Mouse (Mus musculus) neural tube, embryonic 12.5 days (tissue): ENCODE data around the gene Il11ra1. TPM values are rescaled to one million over a fixed set of nuclear protein-coding genes. Genes with fewer than 3 reads are reported as not detected.
"Not testable (repeated sequence)": the region's sequence is repeated elsewhere in the genome, so short reads cannot be mapped to it uniquely, and the experiment has no call there.

Source experiments
- ATAC-seq: fragments of 200-750 bp; cut with Nextera tagmentation; 2 replicates; pipeline ENCODE4 v1.8.0; 2017; ENCODE audit warnings: low read depth, mild to moderate bottlenecking, moderate TSS enrichment, moderate library complexity; ENCODE audit not compliant: low FRiP score
- H3K27ac ChIP-seq: fragments of 300-500 bp; sonication (generic); 2 replicates; pipeline ENCODE4 v1.5.1; 2016
- H3K27me3 ChIP-seq: fragments of 300-500 bp; sonication (generic); replicated peaks from 2 replicates; pipeline ENCODE4 v1.6.1; 2016; ENCODE audit warnings: mild to moderate bottlenecking
- H3K36me3 ChIP-seq: fragments of 300-500 bp; sonication (generic); 2 replicates; pipeline ENCODE4 v1.6.1; 2016; ENCODE audit warnings: mild to moderate bottlenecking
- H3K4me1 ChIP-seq: fragments of 300-500 bp; sonication (generic); 2 replicates; pipeline ENCODE4 v1.6.1; 2016
- H3K4me2 ChIP-seq: fragments of 300-500 bp; sonication (generic); replicated peaks from 2 replicates; pipeline ENCODE4 v1.6.1; 2016; ENCODE audit warnings: mild to moderate bottlenecking
- H3K4me3 ChIP-seq: fragments of 300-500 bp; sonication (generic); 2 replicates; pipeline ENCODE4 v1.5.1; 2016
- H3K9ac ChIP-seq: fragments of 300-500 bp; sonication (generic); 2 replicates; pipeline ENCODE4 v1.6.1; 2016; ENCODE audit warnings: mild to moderate bottlenecking
- H3K9me3 ChIP-seq: fragments of 300-500 bp; sonication (generic); 2 replicates; pipeline ENCODE4 v1.6.1; 2016; ENCODE audit warnings: mild to moderate bottlenecking
- WGBS: fragments of 180-500 bp; shearing (Covaris S2); methylation state at CpG from one replicate; pipeline ENCODE4 v1.1.7; 2016; 5-methylcytosine and 5-hydroxymethylcytosine counted together
- polyA plus RNA-seq: library from polyadenylated mRNA; unstranded; fragments of >200 nt; fragmentation: Nextera tagmentation; extraction: Ambion mirVana; gene quantifications from 2 replicates; pipeline ENCODE4 v1.2.1, GENCODE M21; 2016

Gene Il11ra1
- polyA plus RNA-seq, 1 experiment from 2014 or later = 73.3 TPM

DNA sequence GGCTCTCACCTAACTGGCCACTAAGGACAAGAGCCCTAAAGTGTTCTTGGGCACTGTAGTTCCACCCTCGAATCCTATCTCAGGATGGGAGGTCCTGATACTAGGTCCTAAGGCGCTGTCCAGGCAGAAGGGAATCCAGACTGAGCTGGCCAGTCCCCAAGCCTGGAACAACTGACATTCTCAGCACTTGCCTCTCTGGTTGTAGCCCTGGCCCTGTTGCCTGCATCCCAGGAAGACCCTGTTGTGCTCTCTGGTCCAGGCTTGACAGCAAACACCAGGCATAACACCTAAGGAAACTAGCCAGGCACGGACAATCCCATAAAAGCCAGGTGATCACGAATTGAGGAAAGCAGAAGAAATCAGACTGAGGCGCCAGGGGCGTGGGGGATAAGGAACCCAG is 17.0 kb upstream of the Il11ra1 start:
- Histone ChIP-seq H3K4me3 (no peak overlapping the region), H3K36me3 (peaks cover 9% of the 10 kb centered on the region; the same call in 1 of the 2 replicates)
- ATAC-seq = no peak

DNA sequence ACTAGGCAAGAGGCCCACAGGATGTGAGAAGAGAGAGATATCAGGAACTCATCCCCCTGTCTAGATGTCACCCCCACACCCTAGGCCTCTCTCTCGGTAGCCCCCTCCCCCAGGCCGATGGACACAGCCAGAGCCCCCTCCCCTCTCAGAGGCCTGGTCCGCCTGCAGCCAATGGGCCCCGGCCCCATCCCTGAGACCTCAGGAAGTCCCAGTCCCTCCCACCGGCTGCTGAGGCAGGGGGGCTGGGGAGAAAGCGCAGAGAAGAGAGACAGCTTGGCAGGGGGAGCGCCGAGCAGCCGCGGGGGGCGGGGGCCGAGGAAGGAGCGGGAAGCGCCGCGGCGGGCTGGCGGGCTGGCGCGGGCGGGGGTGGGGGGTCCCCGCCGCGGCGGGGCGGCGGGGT is 16.5 kb upstream of the Il11ra1 start:
- peak; percentile 14; the same call in 1 of the 2 replicates for ATAC-seq
- not testable (repeated sequence) for H3K9me3 ChIP-seq, H3K27me3 ChIP-seq, H3K27ac ChIP-seq, H3K36me3 ChIP-seq
- H3K9ac ChIP-seq = 0 out of 2 replicates have a peak overlapping the region, but pooled peaks have one; percentile 40
- 0% methylated on average over 3 of the region's 27 CpGs for WGBS
- peak overlapping the region; percentile 47 for H3K4me2 ChIP-seq
- peak overlapping the region; percentile 16; the same call in 1 of the 2 replicates for H3K4me3 ChIP-seq
- peaks cover 50% of the 10 kb centered on the region for H3K4me1 ChIP-seq

More for the DNA sequence above, 17.0 kb upstream of the Il11ra1 start:
- 32% methylated on average over 6 of the region's 6 CpGs for WGBS
- Histone ChIP-seq H3K4me2 (peak overlapping the region; percentile 47), H3K4me1 (peaks cover 54% of the 10 kb centered on the region), H3K9ac (no peak overlapping the region), H3K27ac (peak overlapping the region; percentile 1; the same call in 1 of the 2 replicates), H3K9me3 (no peaks in the 10 kb centered on the region), H3K27me3 (no peaks in the 10 kb centered on the region)

DNA sequence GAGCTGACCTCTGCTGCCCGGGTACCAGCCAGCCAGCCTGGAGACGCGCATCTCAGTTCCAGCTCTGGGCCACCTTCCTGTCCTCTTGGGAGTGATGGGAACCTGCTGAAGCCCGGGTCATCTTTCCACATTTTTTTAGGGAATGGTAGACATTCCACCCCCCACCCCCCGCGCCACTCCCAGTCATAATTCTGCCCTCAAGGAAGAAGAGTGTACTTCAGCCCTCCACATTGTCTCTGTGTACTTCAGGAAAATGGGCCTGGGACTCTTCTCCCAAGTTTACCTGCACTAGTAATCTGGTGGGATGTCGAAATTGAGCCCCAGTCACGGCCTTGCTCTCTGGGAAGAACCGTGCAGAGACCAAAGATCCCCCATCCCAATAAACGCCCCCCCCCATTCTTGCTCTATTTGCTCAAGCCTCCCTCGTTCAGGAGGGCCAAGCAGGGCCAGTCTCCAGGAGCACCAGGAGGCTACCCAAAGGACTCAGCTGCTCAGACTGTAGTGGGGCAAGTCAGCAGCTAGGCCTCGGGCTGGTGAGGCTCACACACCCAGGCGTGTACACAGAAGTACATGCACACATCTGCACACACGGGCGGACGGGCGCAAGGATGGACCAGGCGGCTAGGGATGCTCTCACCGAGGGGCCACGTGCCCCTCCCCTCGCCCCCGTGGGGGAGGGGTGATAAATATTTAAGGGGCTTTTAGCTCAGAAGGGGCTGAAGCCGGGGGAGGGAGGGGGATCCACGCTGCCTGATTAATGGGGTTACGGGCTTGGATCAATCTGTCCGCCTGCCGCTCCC is 15.5 kb upstream of the Il11ra1 start:
- Histone ChIP-seq H3K4me1 (peaks cover 41% of the 10 kb centered on the region), H3K4me2 (peak overlapping the region; percentile 38), H3K27ac (peak overlapping the region; percentile 53; the same call in 1 of the 2 replicates)
- not testable (repeated sequence) for H3K9me3 ChIP-seq, H3K36me3 ChIP-seq, H3K27me3 ChIP-seq, H3K9ac ChIP-seq, H3K4me3 ChIP-seq
- ATAC-seq = peak; percentile 68
- WGBS = under 1% methylated on average over 24 of the region's 27 CpGs

DNA sequence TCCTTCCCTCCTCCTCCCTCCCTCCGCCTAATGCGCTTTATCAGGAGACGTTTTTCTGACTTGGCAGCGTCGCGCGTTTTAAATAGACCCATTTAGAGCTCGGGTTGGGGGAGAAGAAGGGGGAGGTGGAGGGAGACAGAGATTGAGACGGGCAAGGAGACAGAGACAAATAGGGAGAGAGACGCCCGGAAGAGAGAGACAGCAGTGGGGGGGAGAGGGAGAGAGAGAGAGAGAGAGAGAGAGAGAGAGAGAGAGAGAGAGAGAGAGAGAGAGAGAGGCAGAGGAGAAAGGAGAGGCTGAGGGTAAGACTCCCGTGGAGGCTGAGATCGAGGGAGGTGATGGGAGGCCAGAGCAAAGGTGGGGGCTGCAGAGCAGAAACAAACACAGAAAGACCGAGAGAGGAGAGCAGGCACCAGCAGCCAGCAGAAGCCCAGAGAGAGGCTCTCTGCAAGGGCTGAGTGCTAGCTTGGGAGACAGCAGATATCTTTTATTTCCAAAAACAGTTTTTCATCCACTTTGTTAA is 14.8 kb upstream of the Il11ra1 start:
- not testable (repeated sequence) for H3K4me3 ChIP-seq, H3K27ac ChIP-seq, H3K9ac ChIP-seq, H3K36me3 ChIP-seq, H3K27me3 ChIP-seq, H3K9me3 ChIP-seq
- peaks cover 34% of the 10 kb centered on the region for H3K4me1 ChIP-seq
- peak overlapping the region; percentile 32; the same call in 1 of the 2 replicates for H3K4me2 ChIP-seq
- under 1% methylated on average over 13 of the region's 14 CpGs for WGBS
- ATAC-seq = peak; percentile 25; the same call in 1 of the 2 replicates

GRCm38 (mm10) chr4:41685882-41686492 is 13.8 kb upstream of the Il11ra1 start:
- not testable (repeated sequence) for H3K36me3 ChIP-seq, H3K4me2 ChIP-seq, H3K27me3 ChIP-seq, ATAC-seq, H3K27ac ChIP-seq, H3K9me3 ChIP-seq, H3K9ac ChIP-seq, H3K4me3 ChIP-seq
- peaks cover 26% of the 10 kb centered on the region for H3K4me1 ChIP-seq
- WGBS = 10% methylated on average over 10 of the region's 10 CpGs

DNA sequence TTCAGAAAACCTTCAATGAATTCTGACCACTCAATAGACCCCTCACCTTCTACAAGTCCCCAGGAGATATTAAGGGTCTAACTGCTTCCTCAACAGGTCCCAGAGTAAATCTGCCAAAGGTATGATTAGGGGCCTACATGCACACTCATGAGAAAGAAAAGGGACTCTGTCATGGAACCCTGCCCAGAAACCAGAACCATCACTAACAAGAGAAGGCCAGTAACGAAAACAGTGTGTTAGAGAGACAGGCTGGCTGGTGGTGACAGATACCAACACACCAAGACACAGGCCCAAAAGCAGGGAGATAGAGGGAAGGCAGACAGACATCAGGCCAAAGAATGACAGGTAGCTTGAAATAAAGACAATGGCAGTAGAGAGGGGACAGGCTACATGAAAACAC is 11.2 kb upstream of the Il11ra1 start:
- H3K4me1 ChIP-seq = peaks cover 13% of the 10 kb centered on the region
- not testable (repeated sequence) for H3K9ac ChIP-seq, H3K4me3 ChIP-seq, H3K36me3 ChIP-seq, ATAC-seq, H3K27ac ChIP-seq, H3K4me2 ChIP-seq, H3K9me3 ChIP-seq, H3K27me3 ChIP-seq
- WGBS = 64% methylated on average over 1 of the region's 1 CpGs

- WGBS = no CpG with 5 or more reads among the region's 4 CpGs
- not testable (repeated sequence) for H3K9ac ChIP-seq, H3K36me3 ChIP-seq, H3K27ac ChIP-seq, H3K27me3 ChIP-seq, H3K4me3 ChIP-seq, H3K4me2 ChIP-seq, H3K9me3 ChIP-seq, H3K4me1 ChIP-seq, ATAC-seq
Measured at GRCm38 (mm10) chr4:41690014-41690413, 9.8 kb upstream of the Il11ra1 start.

- not testable (repeated sequence) for H3K27me3 ChIP-seq, H3K27ac ChIP-seq, H3K9me3 ChIP-seq, ATAC-seq, H3K4me1 ChIP-seq, H3K36me3 ChIP-seq, H3K9ac ChIP-seq
- peak overlapping the region; percentile 11; the same call in 1 of the 2 replicates for H3K4me3 ChIP-seq
- peak overlapping the region; percentile 57 for H3K4me2 ChIP-seq
- 8% methylated on average over 4 of the region's 4 CpGs for WGBS
Measured at GRCm38 (mm10) chr4:41693511-41693910, 6.3 kb upstream of the Il11ra1 start.

- H3K4me1 ChIP-seq, H3K9ac ChIP-seq, H3K27me3 ChIP-seq, H3K4me3 ChIP-seq, H3K36me3 ChIP-seq, H3K27ac ChIP-seq, H3K9me3 ChIP-seq, ATAC-seq: not testable (repeated sequence)
- WGBS = under 1% methylated on average over 15 of the region's 38 CpGs
- peak overlapping the region; percentile 51 for H3K4me2 ChIP-seq
Measured at GRCm38 (mm10) chr4:41695800-41696199, 4.0 kb upstream of the Il11ra1 start.

GRCm38 (mm10) chr4:41696452-41696851 is 3.3 kb upstream of the Il11ra1 start:
- WGBS = 3% methylated on average over 14 of the region's 15 CpGs
- H3K36me3 ChIP-seq, H3K9me3 ChIP-seq, H3K4me1 ChIP-seq, H3K4me2 ChIP-seq, H3K27ac ChIP-seq, H3K27me3 ChIP-seq, ATAC-seq, H3K9ac ChIP-seq, H3K4me3 ChIP-seq: not testable (repeated sequence)

DNA sequence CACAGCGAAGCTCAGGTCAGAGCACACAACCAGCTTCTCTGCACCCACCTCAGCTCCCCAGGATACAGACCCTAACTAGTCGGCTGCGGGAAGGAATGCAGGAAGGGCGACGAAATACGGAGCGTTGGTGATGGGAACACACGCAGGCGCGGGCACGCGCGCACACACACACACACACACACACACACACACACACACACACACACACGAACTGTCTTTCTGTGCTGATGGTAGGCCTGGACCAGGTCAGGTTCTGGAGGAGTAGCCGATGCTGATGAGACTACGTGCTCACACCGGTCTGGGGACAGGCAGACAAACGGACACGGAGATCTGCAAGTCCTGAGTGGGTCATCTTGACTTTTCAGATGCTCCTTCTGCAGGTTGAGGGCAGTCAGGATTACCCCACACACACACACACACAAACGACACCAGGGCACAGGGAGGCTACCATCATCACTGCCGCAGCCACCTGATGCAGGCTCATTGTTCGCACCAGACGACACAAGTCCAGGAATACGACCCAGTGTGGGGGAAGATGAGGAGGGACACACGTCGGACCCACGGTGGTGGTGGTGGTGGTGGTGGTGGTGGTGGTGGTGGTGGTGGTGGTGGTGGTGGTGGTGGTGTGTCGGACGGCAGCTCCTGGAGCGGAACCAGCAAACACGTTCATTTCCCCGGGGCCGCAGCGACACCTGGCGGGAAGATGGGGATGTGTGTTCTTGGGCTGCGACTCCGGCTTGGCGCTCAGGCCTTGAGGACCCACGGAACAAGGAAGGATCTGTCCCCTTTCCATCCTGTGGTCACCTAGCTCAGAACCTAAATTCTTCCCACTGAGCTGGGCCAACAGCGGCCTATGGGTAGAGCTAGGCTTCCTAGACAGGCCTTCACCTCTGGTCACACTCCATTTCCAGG is 2.6 kb upstream of the Il11ra1 start, which contains the start of gene Cntfr:
Cntfr (minus strand) TSS at position 160 of the 912 bp plus-strand sequence.
- not testable (repeated sequence) for H3K4me3 ChIP-seq, H3K4me1 ChIP-seq, H3K9ac ChIP-seq, H3K9me3 ChIP-seq, H3K27ac ChIP-seq, H3K36me3 ChIP-seq, H3K27me3 ChIP-seq, ATAC-seq
- peak within 1 kb of the TSS; percentile 51 for H3K4me2 ChIP-seq
- 16% methylated on average over 27 of the region's 40 CpGs for WGBS
